Mouse (Mus musculus) kidney, adult 11 months (tissue): Measurements from ENCODE around the gene Abi1.
"Not testable (repeated sequence)": the region's sequence is repeated elsewhere in the genome, so short reads cannot be mapped to it uniquely, and the experiment has no call there.

ENCODE experiments used
- DNase-seq: peaks from one replicate; pipeline ENCODE4 v3.0.0; 2022

Abi1 gene

GRCm38 (mm10) chr2:23028826-23029225, 11.2 kb downstream of the Abi1 start:
- no peak for DNase-seq

GRCm38 (mm10) chr2:23026379-23026778, 13.7 kb downstream of the Abi1 start:
- no peak for DNase-seq

GRCm38 (mm10) chr2:23023714-23024282, 16.2 kb downstream of the Abi1 start:
- no peak for DNase-seq

- DNase-seq = no peak
Measured at GRCm38 (mm10) chr2:23023023-23023422, 17.0 kb downstream of the Abi1 start.

GRCm38 (mm10) chr2:23021721-23022120, 18.3 kb downstream of the Abi1 start:
- DNase-seq = no peak

- no peak for DNase-seq
Measured at GRCm38 (mm10) chr2:23021320-23021719, 18.7 kb downstream of the Abi1 start.

- DNase-seq = no peak
Measured at GRCm38 (mm10) chr2:23019170-23019569, 20.9 kb downstream of the Abi1 start.

- no peak for DNase-seq
Measured at GRCm38 (mm10) chr2:23016121-23016520, 23.9 kb downstream of the Abi1 start.

GRCm38 (mm10) chr2:23015335-23015734, 24.7 kb downstream of the Abi1 start:
- DNase-seq = no peak

- not testable (repeated sequence) for DNase-seq
Measured at GRCm38 (mm10) chr2:23014935-23015334, 25.1 kb downstream of the Abi1 start.

- DNase-seq = no peak
Measured at GRCm38 (mm10) chr2:23008256-23008655, 31.8 kb downstream of the Abi1 start.

- DNase-seq = no peak
Measured at GRCm38 (mm10) chr2:23007577-23007976, 32.5 kb downstream of the Abi1 start.

GRCm38 (mm10) chr2:23007149-23007548, 32.9 kb downstream of the Abi1 start:
- no peak for DNase-seq

- DNase-seq = no peak
Measured at GRCm38 (mm10) chr2:23006219-23006618, 33.8 kb downstream of the Abi1 start.

- DNase-seq = no peak
Measured at GRCm38 (mm10) chr2:23002637-23003036, 37.4 kb downstream of the Abi1 start.

- no peak for DNase-seq
Measured at GRCm38 (mm10) chr2:22999620-23000019, 40.4 kb downstream of the Abi1 start.

GRCm38 (mm10) chr2:22998804-22999203, 41.2 kb downstream of the Abi1 start:
- DNase-seq = no peak

- no peak for DNase-seq
Measured at GRCm38 (mm10) chr2:22998015-22998414, 42.0 kb downstream of the Abi1 start.

GRCm38 (mm10) chr2:22996071-22996470, 44.0 kb downstream of the Abi1 start:
- no peak for DNase-seq

- DNase-seq = peak; percentile 11
Measured at GRCm38 (mm10) chr2:22985973-22986657, 53.9 kb downstream of the Abi1 start.

- DNase-seq = no peak
Measured at GRCm38 (mm10) chr2:22977387-22977973, 62.6 kb downstream of the Abi1 start.

- DNase-seq = no peak
Measured at GRCm38 (mm10) chr2:22962970-22963369, 77.1 kb downstream of the Abi1 start.

GRCm38 (mm10) chr2:22962242-22962641, 77.8 kb downstream of the Abi1 start:
- no peak for DNase-seq

GRCm38 (mm10) chr2:22961681-22962080, 78.4 kb downstream of the Abi1 start:
- no peak for DNase-seq
